Mouse (Mus musculus): ENCODE data around the gene Scfd2.

DNA sequence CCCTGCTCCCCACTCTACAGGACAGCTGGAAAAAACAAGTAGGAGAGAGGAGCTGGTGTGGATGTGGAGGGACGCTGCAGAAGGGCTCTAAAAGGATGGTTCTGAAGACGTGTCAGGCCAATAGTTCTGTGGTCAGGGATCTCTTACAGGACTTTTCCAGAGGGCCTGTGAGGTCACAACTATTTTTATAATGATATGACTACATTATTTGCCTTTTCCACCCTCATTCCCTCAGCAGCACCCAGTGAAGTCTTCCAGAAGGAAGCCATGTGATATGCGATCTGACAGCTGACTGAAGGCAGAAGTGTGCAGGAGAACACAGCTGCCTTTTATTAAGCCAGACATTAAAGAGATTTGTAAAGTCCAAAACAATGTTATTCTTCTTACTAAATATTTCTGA is 85.7 kb downstream of the Scfd2 start:
- no peak for TF ChIP-seq CTCF (IDR thresholded peaks at IDR 0.05; ENCODE audit: low read depth, low read length)
- no peak for TF ChIP-seq POLR2A (IDR thresholded peaks at IDR 0.05; ENCODE audit: borderline replicate concordance, low read depth, low read length)
